Mouse (Mus musculus): Measurements from ENCODE around the gene Gsap. TPM values are rescaled to one million over a fixed set of nuclear protein-coding genes. Genes with fewer than 3 reads are reported as not detected.

Gsap gene
- polyA plus RNA-seq, 1 experiment from 2014 or later = 15.5 TPM

- no peak for DNase-seq (ENCODE audit: low spot score)
- H3K9ac ChIP-seq = no peak overlapping the region
- no peaks in the 10 kb centered on the region for H3K9me3 ChIP-seq (ENCODE audit: control insufficient read depth, low read length)
- H3K4me3 ChIP-seq (replicated peaks; ENCODE audit: low read length) = no peak overlapping the region
- H3K36me3 ChIP-seq (replicated peaks; ENCODE audit: control insufficient read depth, insufficient read depth) = no peaks in the 10 kb centered on the region
- H3K27ac ChIP-seq = no peak overlapping the region
- H3K4me1 ChIP-seq (replicated peaks; ENCODE audit: control insufficient read depth, insufficient read depth, low read length) = no peaks in the 10 kb centered on the region
- H3K4me2 ChIP-seq (replicated peaks) = no peak overlapping the region
- H3K27me3 ChIP-seq (ENCODE audit: control insufficient read depth, insufficient read depth, low read length) = no peaks in the 10 kb centered on the region
- no peak for ATAC-seq (ENCODE audit: low FRiP score)
- 94% methylated on average over 12 of the region's 12 CpGs for WGBS
Measured at GRCm38 (mm10) chr5:21283356-21284062, 97.5 kb downstream of the Gsap start.

GRCm38 (mm10) chr5:21288658-21289435 is 102.8 kb downstream of the Gsap start:
- DNase-seq (ENCODE audit: low spot score) (no peak), ATAC-seq (ENCODE audit: low FRiP score) (no peak)
- H3K4me2 ChIP-seq (replicated peaks) = no peak overlapping the region
- H3K4me3 ChIP-seq (replicated peaks; ENCODE audit: low read length) = no peak overlapping the region
- WGBS = 88% methylated on average over 7 of the region's 7 CpGs
- H3K9ac ChIP-seq = no peak overlapping the region
- H3K9me3 ChIP-seq (ENCODE audit: control insufficient read depth, low read length) = no peaks in the 10 kb centered on the region
- no peaks in the 10 kb centered on the region for H3K36me3 ChIP-seq (replicated peaks; ENCODE audit: control insufficient read depth, insufficient read depth)
- no peaks in the 10 kb centered on the region for H3K4me1 ChIP-seq (replicated peaks; ENCODE audit: control insufficient read depth, insufficient read depth, low read length)
- no peak overlapping the region for H3K27ac ChIP-seq
- no peaks in the 10 kb centered on the region for H3K27me3 ChIP-seq (ENCODE audit: control insufficient read depth, insufficient read depth, low read length)

- H3K27me3 ChIP-seq (ENCODE audit: control insufficient read depth, insufficient read depth, low read length) = no peaks in the 10 kb centered on the region
- no peaks in the 10 kb centered on the region for H3K4me1 ChIP-seq (replicated peaks; ENCODE audit: control insufficient read depth, insufficient read depth, low read length)
- 89% methylated on average over 8 of the region's 8 CpGs for WGBS
- no peaks in the 10 kb centered on the region for H3K9me3 ChIP-seq (ENCODE audit: control insufficient read depth, low read length)
- no peaks in the 10 kb centered on the region for H3K36me3 ChIP-seq (replicated peaks; ENCODE audit: control insufficient read depth, insufficient read depth)
- no peak overlapping the region for H3K4me2 ChIP-seq (replicated peaks)
- DNase-seq (ENCODE audit: low spot score) = no peak
- H3K27ac ChIP-seq = no peak overlapping the region
- ATAC-seq (ENCODE audit: low FRiP score) = no peak
- H3K9ac ChIP-seq = no peak overlapping the region
- no peak overlapping the region for H3K4me3 ChIP-seq (replicated peaks; ENCODE audit: low read length)
Measured at GRCm38 (mm10) chr5:21290594-21290993, 104.5 kb downstream of the Gsap start.

GRCm38 (mm10) chr5:21295683-21296082 is 109.6 kb downstream of the Gsap start:
- ATAC-seq (ENCODE audit: low FRiP score) = no peak
- Histone ChIP-seq H3K9ac (no peak overlapping the region), H3K4me1 (replicated peaks; ENCODE audit: control insufficient read depth, insufficient read depth, low read length) (no peaks in the 10 kb centered on the region), H3K4me2 (replicated peaks) (no peak overlapping the region), H3K4me3 (replicated peaks; ENCODE audit: low read length) (no peak overlapping the region), H3K9me3 (ENCODE audit: control insufficient read depth, low read length) (no peaks in the 10 kb centered on the region), H3K36me3 (replicated peaks; ENCODE audit: control insufficient read depth, insufficient read depth) (no peaks in the 10 kb centered on the region), H3K27me3 (ENCODE audit: control insufficient read depth, insufficient read depth, low read length) (no peaks in the 10 kb centered on the region), H3K27ac (no peak overlapping the region)
- DNase-seq (ENCODE audit: low spot score) = no peak
- WGBS = 90% methylated on average over 8 of the region's 8 CpGs

GRCm38 (mm10) chr5:21299076-21299755 is 113.2 kb downstream of the Gsap start:
- H3K9me3 ChIP-seq (ENCODE audit: control insufficient read depth, low read length) = no peaks in the 10 kb centered on the region
- no peak for DNase-seq (ENCODE audit: low spot score)
- H3K36me3 ChIP-seq (replicated peaks; ENCODE audit: control insufficient read depth, insufficient read depth) = no peaks in the 10 kb centered on the region
- H3K4me3 ChIP-seq (replicated peaks; ENCODE audit: low read length) = no peak overlapping the region
- H3K27me3 ChIP-seq (ENCODE audit: control insufficient read depth, insufficient read depth, low read length) = no peaks in the 10 kb centered on the region
- no peak overlapping the region for H3K27ac ChIP-seq
- WGBS = 73% methylated on average over 21 of the region's 21 CpGs
- no peak overlapping the region for H3K4me2 ChIP-seq (replicated peaks)
- peak; percentile 57 for ATAC-seq (ENCODE audit: low FRiP score)
- no peaks in the 10 kb centered on the region for H3K4me1 ChIP-seq (replicated peaks; ENCODE audit: control insufficient read depth, insufficient read depth, low read length)
- no peak overlapping the region for H3K9ac ChIP-seq

- no peaks in the 10 kb centered on the region for H3K36me3 ChIP-seq (replicated peaks; ENCODE audit: control insufficient read depth, insufficient read depth)
- 91% methylated on average over 3 of the region's 3 CpGs for WGBS
- no peaks in the 10 kb centered on the region for H3K4me1 ChIP-seq (replicated peaks; ENCODE audit: control insufficient read depth, insufficient read depth, low read length)
- no peaks in the 10 kb centered on the region for H3K9me3 ChIP-seq (ENCODE audit: control insufficient read depth, low read length)
- ATAC-seq (ENCODE audit: low FRiP score) (no peak), DNase-seq (ENCODE audit: low spot score) (no peak)
- no peak overlapping the region for H3K27ac ChIP-seq
- H3K9ac ChIP-seq = no peak overlapping the region
- no peaks in the 10 kb centered on the region for H3K27me3 ChIP-seq (ENCODE audit: control insufficient read depth, insufficient read depth, low read length)
- no peak overlapping the region for H3K4me2 ChIP-seq (replicated peaks)
- no peak overlapping the region for H3K4me3 ChIP-seq (replicated peaks; ENCODE audit: low read length)
Measured at GRCm38 (mm10) chr5:21300058-21300457, 114.0 kb downstream of the Gsap start.

- H3K9me3 ChIP-seq (ENCODE audit: control insufficient read depth, low read length) = no peaks in the 10 kb centered on the region
- peak; percentile 26 for DNase-seq (ENCODE audit: low spot score)
- no peak overlapping the region for H3K4me2 ChIP-seq (replicated peaks)
- 69% methylated on average over 6 of the region's 6 CpGs for WGBS
- no peaks in the 10 kb centered on the region for H3K36me3 ChIP-seq (replicated peaks; ENCODE audit: control insufficient read depth, insufficient read depth)
- no peak for ATAC-seq (ENCODE audit: low FRiP score)
- no peak overlapping the region for H3K27ac ChIP-seq
- H3K4me1 ChIP-seq (replicated peaks; ENCODE audit: control insufficient read depth, insufficient read depth, low read length) = no peaks in the 10 kb centered on the region
- H3K9ac ChIP-seq = no peak overlapping the region
- H3K27me3 ChIP-seq (ENCODE audit: control insufficient read depth, insufficient read depth, low read length) = no peaks in the 10 kb centered on the region
- no peak overlapping the region for H3K4me3 ChIP-seq (replicated peaks; ENCODE audit: low read length)
Measured at GRCm38 (mm10) chr5:21301011-21301410, 115.0 kb downstream of the Gsap start.

- 70% methylated on average over 5 of the region's 5 CpGs for WGBS
- no peaks in the 10 kb centered on the region for H3K9me3 ChIP-seq (ENCODE audit: control insufficient read depth, low read length)
- H3K4me1 ChIP-seq (replicated peaks; ENCODE audit: control insufficient read depth, insufficient read depth, low read length) = no peaks in the 10 kb centered on the region
- H3K36me3 ChIP-seq (replicated peaks; ENCODE audit: control insufficient read depth, insufficient read depth) = no peaks in the 10 kb centered on the region
- no peak overlapping the region for H3K27ac ChIP-seq
- H3K4me2 ChIP-seq (replicated peaks) = no peak overlapping the region
- no peak overlapping the region for H3K9ac ChIP-seq
- no peak overlapping the region for H3K4me3 ChIP-seq (replicated peaks; ENCODE audit: low read length)
- H3K27me3 ChIP-seq (ENCODE audit: control insufficient read depth, insufficient read depth, low read length) = no peaks in the 10 kb centered on the region
- DNase-seq (ENCODE audit: low spot score) = no peak
- no peak for ATAC-seq (ENCODE audit: low FRiP score)
Measured at GRCm38 (mm10) chr5:21307165-21307564, 121.1 kb downstream of the Gsap start.

GRCm38 (mm10) chr5:21314696-21315095 is 128.6 kb downstream of the Gsap start:
- no peaks in the 10 kb centered on the region for H3K36me3 ChIP-seq (replicated peaks; ENCODE audit: control insufficient read depth, insufficient read depth)
- ATAC-seq (ENCODE audit: low FRiP score) (no peak), DNase-seq (ENCODE audit: low spot score) (no peak)
- no peaks in the 10 kb centered on the region for H3K27me3 ChIP-seq (ENCODE audit: control insufficient read depth, insufficient read depth, low read length)
- H3K9me3 ChIP-seq (ENCODE audit: control insufficient read depth, low read length) = no peaks in the 10 kb centered on the region
- no peak overlapping the region for H3K27ac ChIP-seq
- no peak overlapping the region for H3K4me2 ChIP-seq (replicated peaks)
- no peaks in the 10 kb centered on the region for H3K4me1 ChIP-seq (replicated peaks; ENCODE audit: control insufficient read depth, insufficient read depth, low read length)
- no peak overlapping the region for H3K4me3 ChIP-seq (replicated peaks; ENCODE audit: low read length)
- 90% methylated on average over 3 of the region's 3 CpGs for WGBS
- no peak overlapping the region for H3K9ac ChIP-seq

All from hindbrain, embryonic 14.5 days (tissue).